Comparison of ENCODE assay signal across 28 mouse cellular contexts in genomic region chr17:5012091-5012490, GRCm38 (mm10). TPM values are rescaled to one million over a fixed set of nuclear protein-coding genes. Genes with fewer than 3 reads are reported as not detected.
DNase-seq lines count a peak whose midpoint lies in the region; ATAC-seq and TF ChIP-seq lines count a peak whose summit lies in the region.
"Had no signal": no experiment of that assay in that cellular context is flagged by ENCODE, and none has a peak within 500 bp of the region (broad histone marks: within the 10 kb centered on the region; RNA-seq: fewer than 3 reads in every experiment).

No protein-coding gene starts in this region.

- no peaks in the 10 kb centered on the region for H3K27me3 ChIP-seq in hindbrain, embryonic 13.5 days
- H3K27me3 ChIP-seq in hindbrain, postnatal 0 days (ENCODE audit: insufficient read depth, low read length): no peaks in the 10 kb centered on the region
- no peaks in the 10 kb centered on the region for H3K27me3 ChIP-seq in liver, adult 2 months (ENCODE audit: control insufficient read depth, insufficient read depth, low read length)
- H3K27me3 ChIP-seq in stomach, embryonic 15.5 days (replicated peaks): no peaks in the 10 kb centered on the region
- no peaks in the 10 kb centered on the region for H3K27me3 ChIP-seq in stomach, postnatal 0 days (ENCODE audit: control insufficient read depth, insufficient read depth, low read length)
- H3K27me3 ChIP-seq: embryonic facial prominence, embryonic 12.5 days; liver, embryonic 13.5 days; lung, embryonic 15.5 days; neural tube, embryonic 12.5 days had no signal

- ATAC-seq in hindbrain, embryonic 13.5 days (ENCODE audit: low FRiP score): no peak
- ATAC-seq in hindbrain, postnatal 0 days: no peak
- no peak for ATAC-seq in stomach, embryonic 15.5 days (ENCODE audit: insufficient read depth, low FRiP score, low read depth)
- no peak for ATAC-seq in stomach, postnatal 0 days (ENCODE audit: low FRiP score, low TSS enrichment)
- ATAC-seq: forebrain, embryonic 16.5 days; hindbrain, embryonic 16.5 days had no signal

- no peak for TF ChIP-seq POLR2A in liver, adult 2 months (IDR thresholded peaks at IDR 0.05; ENCODE audit: extremely low read depth, insufficient read depth, low read length)

- peaks cover 36% of the 10 kb centered on the region for H3K79me2 ChIP-seq in liver, adult 2 months (ENCODE audit: control insufficient read depth, insufficient read depth, low read length)

- DNase-seq in hindbrain, postnatal 0 days (ENCODE audit: low spot score): no peak
- DNase-seq in liver, adult 2 months (ENCODE audit: extremely low read depth, low read depth, low spot score): no peak
- DNase-seq in liver: no peak
- no peak for DNase-seq in stomach, postnatal 0 days (ENCODE audit: low spot score)
- DNase-seq: adrenal gland, postnatal 25 days; B cell, adult 2 months; cerebellum, adult 11-12 months; cerebellum, adult 9-11 months; embryo, embryonic 11 days; gastrocnemius, postnatal 10 days; heart, postnatal 4 days; kidney, adult 11 months; kidney, postnatal 10 days; layer of hippocampus, postnatal 36 days; left cerebral cortex, postnatal 4 days; liver, embryonic 13.5 days; right cerebral cortex, adult 18-20 months; spleen, adult 18-20 months; thymus, postnatal 4 days had no signal

- peaks cover 72% of the 10 kb centered on the region for H3K4me1 ChIP-seq in hindbrain, embryonic 13.5 days (replicated peaks)
- peaks cover 22% of the 10 kb centered on the region for H3K4me1 ChIP-seq in hindbrain, postnatal 0 days (ENCODE audit: insufficient read depth, low read length)
- peaks cover 34% of the 10 kb centered on the region for H3K4me1 ChIP-seq in liver, adult 2 months (ENCODE audit: control insufficient read depth, insufficient read depth, low read length)
- peaks cover 41% of the 10 kb centered on the region for H3K4me1 ChIP-seq in stomach, embryonic 15.5 days
- H3K4me1 ChIP-seq in stomach, postnatal 0 days (replicated peaks; ENCODE audit: control insufficient read depth, insufficient read depth): peaks cover 5% of the 10 kb centered on the region

- no peak overlapping the region for H3K4me3 ChIP-seq in hindbrain, embryonic 13.5 days
- H3K4me3 ChIP-seq in hindbrain, postnatal 0 days (ENCODE audit: low read length): no peak overlapping the region
- H3K4me3 ChIP-seq in liver, adult 2 months (ENCODE audit: insufficient read depth, low read depth, low read length): no peak overlapping the region
- H3K4me3 ChIP-seq in stomach, embryonic 15.5 days (replicated peaks): no peak overlapping the region
- no peak overlapping the region for H3K4me3 ChIP-seq in stomach, postnatal 0 days (ENCODE audit: low read depth, low read length)
- H3K4me3 ChIP-seq: embryonic facial prominence, embryonic 12.5 days; liver, embryonic 13.5 days; lung, embryonic 15.5 days; myocyte; neural tube, embryonic 12.5 days had no signal

- no peaks in the 10 kb centered on the region for H3K9me3 ChIP-seq in hindbrain, embryonic 13.5 days
- no peaks in the 10 kb centered on the region for H3K9me3 ChIP-seq in hindbrain, postnatal 0 days (ENCODE audit: low read length)
- no peaks in the 10 kb centered on the region for H3K9me3 ChIP-seq in stomach, embryonic 15.5 days
- no peaks in the 10 kb centered on the region for H3K9me3 ChIP-seq in stomach, postnatal 0 days (ENCODE audit: control insufficient read depth, low read length)
- H3K9me3 ChIP-seq: embryonic facial prominence, embryonic 12.5 days; liver, embryonic 13.5 days; lung, embryonic 15.5 days; neural tube, embryonic 12.5 days had no signal

- TF ChIP-seq EP300 in stomach, postnatal 0 days (optimal IDR thresholded peaks at IDR 0.05): no peak

- no peak overlapping the region for H3K4me2 ChIP-seq in hindbrain, embryonic 13.5 days
- H3K4me2 ChIP-seq in hindbrain, postnatal 0 days (ENCODE audit: low read depth, low read length): no peak overlapping the region
- H3K4me2 ChIP-seq in stomach, embryonic 15.5 days: no peak overlapping the region
- no peak overlapping the region for H3K4me2 ChIP-seq in stomach, postnatal 0 days (replicated peaks; ENCODE audit: low read depth)
- H3K4me2 ChIP-seq: embryonic facial prominence, embryonic 12.5 days; liver, embryonic 13.5 days; lung, embryonic 15.5 days; midbrain, embryonic 11.5 days; neural tube, embryonic 12.5 days had no signal

- no peak overlapping the region for H3K9ac ChIP-seq in hindbrain, embryonic 13.5 days
- no peak overlapping the region for H3K9ac ChIP-seq in hindbrain, postnatal 0 days (replicated peaks; ENCODE audit: low read length)
- no peak overlapping the region for H3K9ac ChIP-seq in liver, adult 2 months (ENCODE audit: low read depth, low read length)
- H3K9ac ChIP-seq in stomach, embryonic 15.5 days: no peak overlapping the region
- H3K9ac ChIP-seq in stomach, postnatal 0 days (ENCODE audit: low read length): no peak overlapping the region
- H3K9ac ChIP-seq: embryonic facial prominence, embryonic 12.5 days; liver, embryonic 13.5 days; lung, embryonic 15.5 days; neural tube, embryonic 12.5 days had no signal

- no peaks in the 10 kb centered on the region for H3K36me3 ChIP-seq in hindbrain, embryonic 13.5 days
- no peaks in the 10 kb centered on the region for H3K36me3 ChIP-seq in hindbrain, postnatal 0 days (ENCODE audit: insufficient read depth, low read length)
- no peaks in the 10 kb centered on the region for H3K36me3 ChIP-seq in liver, adult 2 months (ENCODE audit: control insufficient read depth, insufficient read depth, low read length)
- no peaks in the 10 kb centered on the region for H3K36me3 ChIP-seq in stomach, embryonic 15.5 days
- no peaks in the 10 kb centered on the region for H3K36me3 ChIP-seq in stomach, postnatal 0 days (ENCODE audit: control insufficient read depth, insufficient read depth, low read length)
- H3K36me3 ChIP-seq: liver, embryonic 13.5 days; lung, embryonic 15.5 days; neural tube, embryonic 12.5 days had no signal

- 35% methylated on average over 3 of the region's 3 CpGs for WGBS in hindbrain, embryonic 13.5 days
- WGBS in hindbrain, postnatal 0 days: 51% methylated on average over 3 of the region's 3 CpGs
- WGBS in liver, adult 2 months: 48% methylated on average over 3 of the region's 3 CpGs
- 42% methylated on average over 3 of the region's 3 CpGs for WGBS in stomach, embryonic 15.5 days
- WGBS in stomach, postnatal 0 days: 44% methylated on average over 3 of the region's 3 CpGs

- no peak for TF ChIP-seq CTCF in hindbrain, postnatal 0 days (IDR thresholded peaks at IDR 0.05; ENCODE audit: low read depth)
- TF ChIP-seq CTCF in liver, adult 2 months (IDR thresholded peaks at IDR 0.05; ENCODE audit: low read depth, low read length): no peak
- TF ChIP-seq CTCF in stomach, postnatal 0 days (IDR thresholded peaks at IDR 0.05; ENCODE audit: low read depth): no peak

- peak overlapping the region; percentile 48; the same call in 1 of the 2 replicates for H3K27ac ChIP-seq in hindbrain, embryonic 13.5 days
- H3K27ac ChIP-seq in hindbrain, postnatal 0 days: no peak overlapping the region
- peak overlapping the region; percentile 36; the same call in 1 of the 2 replicates for H3K27ac ChIP-seq in liver, adult 2 months (replicated peaks; ENCODE audit: insufficient read depth, low read depth, low read length)
- H3K27ac ChIP-seq in stomach, embryonic 15.5 days: peak overlapping the region; percentile 21; the same call in 1 of the 2 replicates
- H3K27ac ChIP-seq in stomach, postnatal 0 days (replicated peaks): peak overlapping the region; percentile 35; the same call in 1 of the 2 replicates
- H3K27ac ChIP-seq: embryonic facial prominence, embryonic 12.5 days; liver, embryonic 13.5 days; lung, embryonic 15.5 days; neural tube, embryonic 12.5 days had no signal

RNA-seq across cellular contexts. Expression of gene Arid1b, which starts 18.0 kb away (rescaled TPM):
- 14.8 and 16.1 TPM in 2 replicates for polyA plus RNA-seq in hindbrain, embryonic 13.5 days (2015; fragmentation: Nextera tagmentation; extraction: Ambion mirVana)
- total RNA-seq in hindbrain, postnatal 0 days (2014; rRNA removed): 62.5 and 64.6 TPM in 2 replicates
- 10.5 and 10.9 TPM in 2 replicates for polyA plus RNA-seq in hindbrain, postnatal 0 days (2015; fragmentation: Nextera tagmentation; extraction: Ambion mirVana)
- 9.7 and 12.5 TPM in 2 replicates for total RNA-seq in liver, adult 2 months (2014; rRNA removed)
- 11.7 and 12.1 TPM in 2 replicates for polyA plus RNA-seq in liver, adult 2 months (2012; rRNA removed)
- 11.2 and 11.4 TPM in 2 replicates for polyA plus RNA-seq in stomach, embryonic 15.5 days (2015; fragmentation: Nextera tagmentation; extraction: Ambion mirVana)
- polyA plus RNA-seq in stomach, postnatal 0 days (2015; fragmentation: Nextera tagmentation; extraction: Ambion mirVana): 5.6 and 5.9 TPM in 2 replicates
